Mouse (Mus musculus): ENCODE results near the gene Rarres2.

- no peak for TF ChIP-seq GATA1 (IDR thresholded peaks at IDR 0.05; ENCODE audit: low read length)
- TF ChIP-seq TAL1 (IDR thresholded peaks at IDR 0.05; ENCODE audit: low read length): no peak
These were observed 32.7 kb downstream of the Rarres2 start for GRCm38 (mm10) chr6:48539860-48540259.
